Mouse (Mus musculus) stomach, postnatal 0 days (tissue): ENCODE data around the gene Fhit. TPM values are rescaled to one million over a fixed set of nuclear protein-coding genes. Genes with fewer than 3 reads are reported as not detected.
A peak's percentile ranks its signal among the peaks of the same experiment; 100 is the strongest.

Experiments
- ATAC-seq: fragments of 200-750 bp; cut with Nextera tagmentation; 2 replicates; pipeline ENCODE4 v1.8.0; 2017; ENCODE audit not compliant: low FRiP score, low TSS enrichment
- DNase-seq: peaks from one replicate; pipeline ENCODE4 v3.0.0-alpha.2; 2016; ENCODE audit warnings: low spot score
- H3K27ac ChIP-seq: fragments of 300-500 bp; sonication (generic); replicated peaks from 2 replicates; pipeline ENCODE4 v1.5.1; 2014; ENCODE audit warnings: mild to moderate bottlenecking, control low read depth
- H3K27me3 ChIP-seq: fragments of 300-500 bp; sonication (generic); 2 replicates; pipeline ENCODE4 v1.6.1; 2014; ENCODE audit warnings: low read length; ENCODE audit not compliant: control insufficient read depth, insufficient read depth
- H3K36me3 ChIP-seq: fragments of 300-500 bp; sonication (generic); 2 replicates; pipeline ENCODE4 v1.6.1; 2014; ENCODE audit warnings: low read length, mixed read lengths; ENCODE audit not compliant: control insufficient read depth, insufficient read depth
- H3K4me1 ChIP-seq: fragments of 300-500 bp; sonication (generic); replicated peaks from 2 replicates; pipeline ENCODE4 v1.6.1; 2014; ENCODE audit warnings: antibody characterized with exemption; ENCODE audit not compliant: control insufficient read depth, insufficient read depth
- H3K4me2 ChIP-seq: fragments of 300-500 bp; sonication (generic); replicated peaks from 2 replicates; pipeline ENCODE4 v1.6.1; 2014; ENCODE audit warnings: low read depth, mild to moderate bottlenecking, control low read depth, moderate library complexity
- H3K4me3 ChIP-seq: fragments of 300-500 bp; sonication (generic); 2 replicates; pipeline ENCODE4 v1.5.1; 2014; ENCODE audit warnings: low read depth, low read length, control low read depth
- H3K9ac ChIP-seq: fragments of 300-500 bp; sonication (generic); 2 replicates; pipeline ENCODE4 v1.6.1; 2014; ENCODE audit warnings: mild to moderate bottlenecking, low read length, control low read depth, mixed read lengths
- H3K9me3 ChIP-seq: fragments of 300-500 bp; sonication (generic); 2 replicates; pipeline ENCODE4 v1.6.1; 2016; ENCODE audit warnings: low read length; ENCODE audit not compliant: control insufficient read depth
- CTCF ChIP-seq: IDR thresholded peaks from 2 replicates; pipeline ENCODE4 v1.5.1; 2016; ENCODE audit warnings: antibody characterized with exemption, low read depth, mild to moderate bottlenecking, moderate library complexity
- EP300 ChIP-seq: optimal IDR thresholded peaks from 2 replicates; pipeline ENCODE3; 2016; ENCODE audit warnings: antibody characterized with exemption
- WGBS: fragments of 180-500 bp; shearing (Covaris S2); extraction: QIAGEN DNeasy Blood & Tissue Kit; methylation state at CpG from one replicate; pipeline ENCODE4 v1.1.7; 2014; 5-methylcytosine and 5-hydroxymethylcytosine counted together
- polyA plus RNA-seq: library from polyadenylated mRNA; unstranded; fragments of >200 nt; fragmentation: Nextera tagmentation; extraction: Ambion mirVana; gene quantifications from 2 replicates; pipeline ENCODE4 v1.2.1, GENCODE M21; 2015

Gene Fhit
- polyA plus RNA-seq, 1 experiment from 2014 or later, result 12.2 TPM

DNA sequence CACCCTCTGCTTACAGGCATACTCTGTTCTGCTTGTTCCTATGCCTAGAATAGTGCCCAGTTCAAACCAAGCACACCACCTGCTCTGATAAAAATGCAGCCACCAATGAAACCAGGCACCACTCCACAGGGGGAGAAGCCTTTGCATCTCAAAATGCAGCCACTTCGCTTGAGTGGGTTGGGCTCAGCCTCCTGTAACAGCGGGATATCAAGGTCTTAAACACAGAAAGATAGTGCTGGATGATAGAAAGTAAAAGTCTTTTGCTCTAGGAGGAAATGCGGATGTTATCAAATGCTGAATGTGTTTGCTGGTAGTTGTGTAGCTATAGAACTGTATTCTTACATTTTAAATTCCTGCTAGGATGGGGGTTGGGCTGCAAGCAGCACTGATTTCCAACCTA lies 140.4 kb downstream of the Fhit start:
- Histone ChIP-seq H3K9ac (no peak overlapping the region), H3K9me3 (no peaks in the 10 kb centered on the region), H3K4me1 (no peaks in the 10 kb centered on the region), H3K4me3 (no peak overlapping the region), H3K36me3 (no peaks in the 10 kb centered on the region), H3K4me2 (no peak overlapping the region), H3K27ac (no peak overlapping the region), H3K27me3 (no peaks in the 10 kb centered on the region)
- ATAC-seq (no peak), DNase-seq (no peak)
- TF ChIP-seq CTCF (no peak), EP300 (no peak)
- WGBS, result 54% methylated on average over 3 of the region's 3 CpGs

GRCm38 (mm10) chr14:10978651-10979050 lies 183.2 kb downstream of the Fhit start:
- no peaks in the 10 kb centered on the region for H3K4me1 ChIP-seq
- 81% methylated on average over 3 of the region's 3 CpGs for WGBS
- H3K36me3 ChIP-seq, result no peaks in the 10 kb centered on the region
- DNase-seq (no peak), ATAC-seq (no peak)
- H3K4me2 ChIP-seq, result no peak overlapping the region
- no peak for TF ChIP-seq EP300
- TF ChIP-seq CTCF, result no peak
- no peak overlapping the region for H3K27ac ChIP-seq
- no peaks in the 10 kb centered on the region for H3K27me3 ChIP-seq
- H3K9me3 ChIP-seq, result no peaks in the 10 kb centered on the region
- H3K9ac ChIP-seq, result no peak overlapping the region
- H3K4me3 ChIP-seq, result no peak overlapping the region

DNA sequence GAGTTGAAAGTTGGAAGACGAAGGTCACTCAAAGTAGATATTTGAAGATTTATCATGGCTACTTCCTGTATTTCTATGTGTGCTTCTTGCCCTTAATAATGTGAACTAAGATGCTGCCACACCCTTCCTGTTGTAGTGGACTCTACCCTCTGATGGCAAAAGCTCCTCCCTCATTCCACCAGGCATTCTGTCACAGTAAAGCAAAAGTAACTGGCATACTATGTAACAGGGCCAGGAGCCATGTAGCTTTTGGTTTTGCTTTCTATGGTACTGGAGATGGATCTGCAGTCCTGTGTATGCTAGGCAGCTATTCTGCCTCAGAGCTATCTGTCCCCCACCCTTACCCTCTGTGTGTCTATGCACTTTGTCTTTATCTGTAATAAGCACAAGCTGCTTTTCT lies 220.2 kb downstream of the Fhit start:
- Histone ChIP-seq H3K4me2 (no peak overlapping the region), H3K4me3 (no peak overlapping the region), H3K4me1 (no peaks in the 10 kb centered on the region), H3K9ac (no peak overlapping the region), H3K27me3 (no peaks in the 10 kb centered on the region), H3K9me3 (no peaks in the 10 kb centered on the region), H3K27ac (no peak overlapping the region), H3K36me3 (no peaks in the 10 kb centered on the region)
- WGBS, result 68% methylated on average over 1 of the region's 1 CpGs
- no peak for TF ChIP-seq EP300
- TF ChIP-seq CTCF, result no peak
- DNase-seq (no peak), ATAC-seq (peak; percentile 86)

DNA sequence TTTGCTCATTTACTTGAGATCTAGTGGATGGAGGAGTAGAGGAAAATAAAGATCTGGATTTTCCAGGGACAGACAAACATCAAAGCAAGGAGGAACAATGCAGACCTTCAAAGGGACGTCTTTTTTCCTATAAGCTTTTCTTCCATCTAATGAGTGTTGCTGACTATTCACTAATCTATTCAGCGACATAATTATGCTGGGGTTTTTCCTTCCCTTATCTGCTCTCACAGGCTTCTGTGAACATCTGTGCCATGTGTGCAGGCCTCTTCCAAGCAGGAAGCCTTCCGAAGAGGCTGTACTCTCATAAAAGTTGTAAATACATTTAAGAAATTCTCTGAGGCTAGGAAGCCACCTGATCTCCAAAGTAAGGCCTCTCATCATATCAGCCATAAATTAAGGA lies 228.2 kb downstream of the Fhit start:
- Histone ChIP-seq H3K9me3 (no peaks in the 10 kb centered on the region), H3K4me3 (no peak overlapping the region), H3K4me2 (no peak overlapping the region), H3K36me3 (no peaks in the 10 kb centered on the region), H3K9ac (no peak overlapping the region), H3K4me1 (no peaks in the 10 kb centered on the region), H3K27ac (no peak overlapping the region), H3K27me3 (no peaks in the 10 kb centered on the region)
- no peak for DNase-seq
- ATAC-seq, result no peak
- no peak for TF ChIP-seq CTCF
- no peak for TF ChIP-seq EP300
- WGBS, result 54% methylated on average over 3 of the region's 3 CpGs

GRCm38 (mm10) chr14:10917893-10918803 lies 243.7 kb downstream of the Fhit start:
- Histone ChIP-seq H3K36me3 (no peaks in the 10 kb centered on the region), H3K4me2 (no peak overlapping the region), H3K9me3 (no peaks in the 10 kb centered on the region), H3K9ac (no peak overlapping the region), H3K4me1 (no peaks in the 10 kb centered on the region), H3K27ac (no peak overlapping the region), H3K27me3 (no peaks in the 10 kb centered on the region), H3K4me3 (no peak overlapping the region)
- TF ChIP-seq CTCF (no peak), EP300 (no peak)
- ATAC-seq (no peak), DNase-seq (no peak)
- WGBS, result 76% methylated on average over 7 of the region's 7 CpGs

DNA sequence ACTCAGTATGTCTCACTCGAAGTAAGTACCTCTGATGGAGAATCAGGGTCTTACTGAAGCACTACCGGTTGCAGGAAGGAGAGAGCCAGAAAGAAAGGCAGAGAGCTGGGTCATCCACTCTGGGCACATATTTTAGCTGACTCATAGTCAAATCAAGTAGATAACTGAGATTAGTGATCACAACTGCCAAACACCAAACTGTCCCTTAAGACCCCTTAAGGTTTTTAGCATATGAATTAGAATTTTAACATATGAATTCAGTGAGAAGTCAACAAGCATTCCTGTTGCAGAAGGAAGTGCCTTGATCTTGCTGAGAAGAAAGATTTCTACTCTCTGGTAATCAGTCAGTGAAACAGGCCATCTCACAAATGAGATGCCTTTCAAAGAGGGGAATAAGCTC lies 253.8 kb downstream of the Fhit start:
- no peaks in the 10 kb centered on the region for H3K4me1 ChIP-seq
- H3K9ac ChIP-seq, result no peak overlapping the region
- H3K9me3 ChIP-seq, result no peaks in the 10 kb centered on the region
- H3K27ac ChIP-seq, result no peak overlapping the region
- no peak overlapping the region for H3K4me3 ChIP-seq
- no peak for TF ChIP-seq EP300
- no peak for TF ChIP-seq CTCF
- ATAC-seq (no peak), DNase-seq (no peak)
- no peaks in the 10 kb centered on the region for H3K36me3 ChIP-seq
- H3K27me3 ChIP-seq, result no peaks in the 10 kb centered on the region
- 86% methylated on average over 2 of the region's 2 CpGs for WGBS
- no peak overlapping the region for H3K4me2 ChIP-seq
